Mouse (Mus musculus): ENCODE data around the gene Mctp1. TPM values are rescaled to one million over a fixed set of nuclear protein-coding genes. Genes with fewer than 3 reads are reported as not detected.
"Not testable (repeated sequence)": the region's sequence is repeated elsewhere in the genome, so short reads cannot be mapped to it uniquely, and the experiment has no call there.

Gene Mctp1
- polyA plus RNA-seq, 1 experiment: 16.8 TPM

DNA sequence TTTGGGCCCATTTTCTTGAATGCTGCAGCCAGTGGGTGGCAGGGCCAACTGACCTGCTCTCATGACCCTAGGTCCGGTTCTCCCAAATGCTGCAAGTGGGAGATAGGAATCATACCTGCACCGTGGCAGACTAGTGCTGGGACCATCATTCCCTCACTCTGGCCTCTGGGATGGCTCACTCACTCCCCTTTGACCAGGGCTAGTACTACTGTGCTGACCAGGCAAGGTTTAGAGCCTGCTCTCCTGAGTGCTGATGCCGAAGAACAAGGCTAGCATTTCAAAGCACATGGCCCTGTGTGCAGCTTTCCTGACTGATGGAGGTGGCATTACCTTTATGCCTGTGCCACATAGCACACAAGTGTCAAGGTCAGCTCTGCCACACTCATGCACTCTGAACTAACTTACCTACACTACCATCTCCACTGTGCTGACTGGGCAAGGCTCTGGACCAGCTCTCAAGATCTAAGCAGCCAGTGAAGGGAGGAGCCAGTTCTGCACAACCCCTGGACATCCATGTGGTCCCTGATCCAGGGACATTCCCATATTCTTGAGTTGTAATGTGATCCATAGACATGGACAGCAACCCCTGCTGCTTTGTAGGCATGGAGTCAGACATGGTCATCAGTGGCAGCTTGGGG is 146.7 kb downstream of the Mctp1 start:
- TF ChIP-seq CTCF (IDR thresholded peaks at IDR 0.05; ENCODE audit: low read depth, low read length) (no peak), POLR2A (IDR thresholded peaks at IDR 0.05; ENCODE audit: borderline replicate concordance, low read depth, low read length) (no peak)
- no peak overlapping the region for H3K4me3 ChIP-seq (ENCODE audit: insufficient read depth, low read length)
- no peak overlapping the region for H3K27ac ChIP-seq (ENCODE audit: insufficient read depth, low read depth, low read length)
- H3K4me1 ChIP-seq (ENCODE audit: control insufficient read depth, insufficient read depth, low read length): no peaks in the 10 kb centered on the region

DNA sequence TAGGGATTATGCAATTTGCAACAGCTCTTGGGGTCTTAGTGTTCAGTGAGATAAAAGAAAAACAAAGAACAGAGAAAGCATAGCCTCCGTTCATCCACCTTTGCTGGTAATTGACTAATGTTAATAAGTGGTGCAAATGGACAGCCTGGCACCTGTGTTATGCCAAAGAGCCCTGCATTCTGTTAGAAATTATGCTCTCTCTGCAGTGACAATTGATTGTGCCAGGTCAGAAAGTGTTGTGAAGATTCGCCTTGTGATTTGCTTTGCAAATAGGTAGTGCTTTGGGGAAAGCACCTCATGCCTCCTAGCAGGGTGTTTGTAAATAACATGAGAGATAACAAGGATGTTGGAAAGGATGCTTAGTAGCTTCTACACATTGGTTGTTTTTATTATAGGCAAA is 163.5 kb downstream of the Mctp1 start:
- TF ChIP-seq CTCF (IDR thresholded peaks at IDR 0.05; ENCODE audit: low read depth, low read length) (no peak), POLR2A (IDR thresholded peaks at IDR 0.05; ENCODE audit: borderline replicate concordance, low read depth, low read length) (no peak)
- no peaks in the 10 kb centered on the region for H3K4me1 ChIP-seq (ENCODE audit: control insufficient read depth, insufficient read depth, low read length)
- no peak overlapping the region for H3K27ac ChIP-seq (ENCODE audit: insufficient read depth, low read depth, low read length)
- no peak overlapping the region for H3K4me3 ChIP-seq (ENCODE audit: insufficient read depth, low read length)

DNA sequence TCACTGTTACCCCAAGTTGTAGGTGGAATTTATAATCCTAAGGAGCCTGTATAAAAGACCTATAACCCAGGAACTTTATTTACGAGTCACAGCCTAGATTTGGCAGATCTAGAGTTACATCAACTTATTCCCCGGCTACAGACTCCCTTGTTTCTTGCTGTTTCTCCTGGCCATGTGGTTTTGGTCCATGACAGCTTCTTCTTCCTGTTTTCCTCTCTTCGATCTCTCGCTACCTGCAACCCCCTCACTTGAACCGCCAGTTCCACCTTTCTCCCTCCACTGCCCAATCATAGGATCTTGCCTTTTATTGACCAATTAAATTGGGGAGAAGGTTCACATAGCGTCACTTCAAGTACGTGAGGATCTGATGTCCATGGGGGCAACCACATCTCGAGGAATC is 176.6 kb downstream of the Mctp1 start:
- H3K4me3 ChIP-seq (ENCODE audit: insufficient read depth, low read length): no peak overlapping the region
- TF ChIP-seq CTCF (IDR thresholded peaks at IDR 0.05; ENCODE audit: low read depth, low read length): no peak
- TF ChIP-seq POLR2A (IDR thresholded peaks at IDR 0.05; ENCODE audit: borderline replicate concordance, low read depth, low read length): no peak
- no peak overlapping the region for H3K27ac ChIP-seq (ENCODE audit: insufficient read depth, low read depth, low read length)
- H3K4me1 ChIP-seq (ENCODE audit: control insufficient read depth, insufficient read depth, low read length): peaks cover 8% of the 10 kb centered on the region

DNA sequence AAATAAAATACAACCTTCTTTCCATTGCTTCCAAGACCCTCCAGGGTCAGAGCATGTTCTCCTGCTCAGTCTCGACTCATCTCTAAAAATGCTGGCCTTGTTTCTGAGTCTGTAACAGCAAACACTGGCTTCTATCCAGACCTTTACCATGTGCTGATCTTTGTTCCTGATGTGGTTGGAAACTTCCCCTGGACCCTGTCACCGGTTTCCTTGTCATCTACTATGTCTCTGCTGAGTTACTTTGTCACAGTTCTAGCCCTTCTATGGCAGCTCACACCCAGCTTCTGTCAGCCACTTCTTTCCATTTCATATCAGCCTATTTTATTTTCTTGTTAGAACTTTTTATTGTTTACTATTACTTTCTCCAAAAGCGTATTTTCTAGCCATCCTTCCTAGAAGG is 177.3 kb downstream of the Mctp1 start:
- Histone ChIP-seq H3K27ac (ENCODE audit: insufficient read depth, low read depth, low read length) (no peak overlapping the region), H3K4me1 (ENCODE audit: control insufficient read depth, insufficient read depth, low read length) (peaks cover 9% of the 10 kb centered on the region), H3K4me3 (ENCODE audit: insufficient read depth, low read length) (no peak overlapping the region)
- no peak for TF ChIP-seq CTCF (IDR thresholded peaks at IDR 0.05; ENCODE audit: low read depth, low read length)
- no peak for TF ChIP-seq POLR2A (IDR thresholded peaks at IDR 0.05; ENCODE audit: borderline replicate concordance, low read depth, low read length)

DNA sequence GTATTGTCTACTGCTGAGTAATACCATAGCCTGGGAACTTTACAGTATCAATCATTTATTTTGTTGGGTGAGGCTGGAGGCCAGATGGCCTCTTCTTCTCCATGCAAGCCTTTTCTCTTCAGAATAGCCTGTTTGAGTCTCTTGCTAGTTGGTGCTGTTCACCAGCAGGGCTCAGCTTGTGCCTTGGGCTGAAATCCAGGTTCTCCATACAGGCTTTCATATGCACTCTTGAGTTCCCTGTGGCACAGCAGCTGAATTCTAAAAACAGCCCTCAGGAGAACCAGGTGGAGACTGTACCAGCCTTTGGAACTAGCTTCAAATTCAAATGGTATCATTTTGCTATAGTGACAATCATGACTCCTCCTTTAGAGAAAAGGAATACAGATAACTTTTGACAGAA is 179.7 kb downstream of the Mctp1 start:
- Histone ChIP-seq H3K27ac (ENCODE audit: insufficient read depth, low read depth, low read length) (no peak overlapping the region), H3K4me1 (ENCODE audit: control insufficient read depth, insufficient read depth, low read length) (peaks cover 10% of the 10 kb centered on the region), H3K4me3 (ENCODE audit: insufficient read depth, low read length) (no peak overlapping the region)
- TF ChIP-seq POLR2A (IDR thresholded peaks at IDR 0.05; ENCODE audit: borderline replicate concordance, low read depth, low read length) (no peak), CTCF (IDR thresholded peaks at IDR 0.05; ENCODE audit: low read depth, low read length) (no peak)

DNA sequence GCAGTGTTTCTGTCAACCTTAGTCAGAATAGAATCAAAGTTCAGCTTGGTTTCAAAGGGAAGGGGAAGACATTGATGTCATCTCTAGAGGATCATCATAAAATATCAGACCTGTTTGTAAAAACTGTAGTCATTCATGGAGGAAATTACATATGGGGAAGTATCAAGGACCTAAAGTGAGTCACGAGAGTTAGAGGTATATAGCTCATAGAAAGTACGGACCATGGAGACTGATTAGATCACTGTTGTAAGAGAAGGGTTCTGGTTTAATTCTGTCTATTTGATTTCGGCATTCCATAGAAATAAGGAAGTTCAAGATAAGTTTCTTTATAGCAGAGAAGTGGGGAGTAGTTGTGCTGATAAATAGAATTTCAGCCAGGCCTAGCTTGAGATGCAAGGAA is 181.7 kb downstream of the Mctp1 start:
- Histone ChIP-seq H3K4me3 (ENCODE audit: insufficient read depth, low read length) (no peak overlapping the region), H3K4me1 (ENCODE audit: control insufficient read depth, insufficient read depth, low read length) (peaks cover 8% of the 10 kb centered on the region), H3K27ac (ENCODE audit: insufficient read depth, low read depth, low read length) (no peak overlapping the region)
- no peak for TF ChIP-seq POLR2A (IDR thresholded peaks at IDR 0.05; ENCODE audit: borderline replicate concordance, low read depth, low read length)
- TF ChIP-seq CTCF (IDR thresholded peaks at IDR 0.05; ENCODE audit: low read depth, low read length): no peak

DNA sequence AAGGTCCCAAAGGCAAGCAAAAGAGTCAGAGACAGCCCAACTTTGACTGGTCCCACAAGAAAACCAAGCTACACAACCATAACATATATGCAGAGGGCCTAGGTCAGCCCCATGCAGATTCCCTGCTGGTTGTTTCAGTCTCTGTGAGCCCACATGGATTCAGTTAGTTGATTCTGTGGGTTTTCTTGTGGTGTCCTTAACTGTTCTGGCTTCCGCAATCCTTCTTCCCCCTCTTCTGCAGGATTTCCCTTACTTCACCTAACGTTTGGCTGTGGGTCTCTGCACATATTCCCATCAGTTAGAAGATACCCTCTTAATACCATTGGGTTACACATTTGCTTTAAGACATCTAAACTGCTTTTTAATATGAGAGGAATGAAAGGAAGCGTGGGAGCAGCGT is 183.1 kb downstream of the Mctp1 start:
- no peak overlapping the region for H3K27ac ChIP-seq (ENCODE audit: insufficient read depth, low read depth, low read length)
- TF ChIP-seq POLR2A (IDR thresholded peaks at IDR 0.05; ENCODE audit: borderline replicate concordance, low read depth, low read length) (no peak), CTCF (IDR thresholded peaks at IDR 0.05; ENCODE audit: low read depth, low read length) (no peak)
- peaks cover 4% of the 10 kb centered on the region; the same call in 1 of the 2 replicates for H3K4me1 ChIP-seq (ENCODE audit: control insufficient read depth, insufficient read depth, low read length)
- H3K4me3 ChIP-seq (ENCODE audit: insufficient read depth, low read length): no peak overlapping the region

DNA sequence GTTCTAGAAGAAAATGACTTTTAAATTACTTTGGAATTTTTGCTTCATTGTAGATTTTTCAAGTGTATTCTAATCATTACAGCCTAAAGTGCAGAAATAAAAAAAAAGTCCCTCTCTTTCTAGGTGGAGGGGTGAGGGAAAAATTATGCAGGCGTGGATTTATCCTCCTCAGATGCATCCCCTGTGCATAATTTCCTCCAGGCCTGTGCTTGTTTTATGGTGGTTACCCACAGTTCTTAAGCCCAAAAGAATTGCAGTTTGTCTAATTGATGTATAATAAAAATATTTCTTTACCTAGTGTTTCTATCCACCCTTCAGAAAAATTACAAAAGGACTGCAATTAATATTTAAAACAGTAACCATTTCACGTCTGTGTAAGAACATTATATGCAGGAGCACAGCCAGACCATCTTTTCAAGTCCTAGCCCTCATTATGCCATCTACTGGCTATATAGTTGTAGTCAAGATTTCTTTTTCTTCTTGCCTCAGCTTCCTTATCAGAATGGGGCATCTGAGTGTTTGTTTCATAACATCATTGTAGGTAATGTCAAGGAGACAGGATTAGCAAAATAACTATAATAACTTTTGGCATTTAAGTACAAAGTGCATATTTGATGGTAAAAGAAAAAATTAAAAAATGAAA is 184.4 kb downstream of the Mctp1 start:
- peaks cover 4% of the 10 kb centered on the region; the same call in 1 of the 2 replicates for H3K4me1 ChIP-seq (ENCODE audit: control insufficient read depth, insufficient read depth, low read length)
- H3K4me3 ChIP-seq (ENCODE audit: insufficient read depth, low read length): no peak overlapping the region
- TF ChIP-seq POLR2A (IDR thresholded peaks at IDR 0.05; ENCODE audit: borderline replicate concordance, low read depth, low read length) (no peak), CTCF (IDR thresholded peaks at IDR 0.05; ENCODE audit: low read depth, low read length) (no peak)
- no peak overlapping the region for H3K27ac ChIP-seq (ENCODE audit: insufficient read depth, low read depth, low read length)

DNA sequence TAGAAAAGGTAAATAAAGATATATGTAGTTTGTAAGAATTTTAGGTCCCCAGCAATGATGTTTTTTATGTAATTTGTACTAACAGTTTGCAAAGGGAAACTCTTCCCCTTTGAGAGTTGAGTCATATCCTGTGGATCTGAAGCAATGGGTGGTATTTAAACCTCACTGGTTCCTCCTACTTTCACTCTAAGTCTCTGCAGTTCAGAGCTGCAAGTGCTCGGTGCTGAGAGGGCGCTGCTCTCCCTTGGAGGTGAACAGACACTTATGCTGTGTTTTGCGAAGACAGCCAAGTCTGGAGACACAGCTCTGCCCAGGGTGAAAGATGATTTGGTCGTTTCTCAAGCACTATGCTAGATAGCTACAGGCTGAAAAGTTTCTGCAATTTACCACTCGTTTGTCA is 195.1 kb downstream of the Mctp1 start:
- Histone ChIP-seq H3K27ac (ENCODE audit: insufficient read depth, low read depth, low read length) (peak overlapping the region; percentile 42), H3K4me1 (ENCODE audit: control insufficient read depth, insufficient read depth, low read length) (peaks cover 8% of the 10 kb centered on the region), H3K4me3 (ENCODE audit: insufficient read depth, low read length) (peak overlapping the region; percentile 26)
- TF ChIP-seq CTCF (IDR thresholded peaks at IDR 0.05; ENCODE audit: low read depth, low read length) (no peak), POLR2A (IDR thresholded peaks at IDR 0.05; ENCODE audit: borderline replicate concordance, low read depth, low read length) (no peak)

DNA sequence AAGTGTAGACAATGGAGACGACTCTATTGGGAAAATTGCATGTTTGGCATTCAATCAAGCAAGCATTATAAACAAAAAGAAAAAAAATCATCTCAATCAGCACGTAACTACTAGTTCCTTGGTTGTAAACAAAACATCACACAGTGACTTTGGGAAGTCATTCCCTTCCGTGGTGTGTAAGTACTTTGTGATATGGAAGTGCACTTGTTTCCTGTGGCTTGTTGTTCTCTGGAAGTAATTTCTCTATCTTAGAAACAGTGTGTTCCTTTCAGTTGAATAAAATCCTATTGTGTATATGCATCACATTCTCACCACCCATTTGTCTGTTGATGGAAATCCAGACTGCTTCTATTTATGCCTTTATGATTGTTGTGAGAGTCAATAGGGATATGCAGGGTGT is 201.1 kb downstream of the Mctp1 start:
- H3K27ac ChIP-seq (ENCODE audit: insufficient read depth, low read depth, low read length): no peak overlapping the region
- H3K4me3 ChIP-seq (ENCODE audit: insufficient read depth, low read length): no peak overlapping the region
- H3K4me1 ChIP-seq (ENCODE audit: control insufficient read depth, insufficient read depth, low read length): no peaks in the 10 kb centered on the region
- TF ChIP-seq POLR2A (IDR thresholded peaks at IDR 0.05; ENCODE audit: borderline replicate concordance, low read depth, low read length): no peak
- TF ChIP-seq CTCF (IDR thresholded peaks at IDR 0.05; ENCODE audit: low read depth, low read length): no peak

DNA sequence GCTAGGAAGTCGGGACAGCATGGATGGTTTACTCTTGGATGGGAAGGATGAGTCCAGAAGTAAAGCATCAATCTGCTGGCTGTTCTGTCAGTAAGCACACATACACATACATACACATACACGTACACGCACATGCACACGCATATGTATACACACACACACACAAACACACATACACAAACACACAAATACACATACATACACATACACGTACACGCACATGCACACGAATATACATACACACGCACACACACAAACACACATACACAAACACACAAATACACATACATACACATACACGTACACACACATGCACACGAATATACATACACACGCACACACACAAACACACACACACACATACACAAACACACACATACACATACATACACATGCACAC is 206.4 kb downstream of the Mctp1 start:
- H3K27ac ChIP-seq (ENCODE audit: insufficient read depth, low read depth, low read length); H3K4me3 ChIP-seq (ENCODE audit: insufficient read depth, low read length): not testable (repeated sequence)
- H3K4me1 ChIP-seq (ENCODE audit: control insufficient read depth, insufficient read depth, low read length): peaks cover 22% of the 10 kb centered on the region
